Mouse (Mus musculus): ENCODE data around the gene Clic6. TPM values are rescaled to one million over a fixed set of nuclear protein-coding genes. Genes with fewer than 3 reads are reported as not detected.

Clic6 gene
- total and polyA plus RNA-seq, 3 experiments = not detected

DNA sequence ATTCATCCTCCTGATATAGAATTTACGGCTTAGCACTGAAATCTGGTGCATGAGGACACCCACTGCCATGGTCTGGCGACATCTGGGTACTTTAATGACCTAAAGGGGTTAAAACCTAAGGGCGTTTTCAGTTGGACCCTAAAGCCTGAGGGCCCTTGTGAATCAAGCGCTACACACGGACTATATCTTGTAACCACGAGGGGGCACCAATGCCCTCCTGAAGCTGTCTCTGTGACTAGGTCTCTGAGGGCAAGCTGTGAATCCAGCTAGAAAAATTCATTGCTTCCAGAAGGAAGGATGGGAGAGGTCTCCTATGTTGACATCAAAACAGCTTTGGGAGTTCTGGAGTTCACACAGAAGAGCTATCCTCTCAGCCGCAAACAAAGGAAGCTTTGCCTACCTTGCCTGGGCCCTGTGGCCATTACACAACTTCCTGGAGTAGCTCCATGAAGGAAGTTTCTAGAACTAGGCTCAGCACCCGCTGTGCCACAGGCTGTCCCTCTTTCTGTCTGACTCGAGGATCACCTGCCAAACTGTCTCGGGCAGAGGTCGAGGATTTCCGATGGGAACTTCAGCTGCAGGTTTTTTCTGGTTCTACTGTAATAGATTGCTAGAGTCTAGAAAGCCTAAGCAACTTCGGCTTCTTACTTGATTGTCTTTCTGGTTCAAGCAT, 34.4 kb downstream of the Clic6 start:
- DNase-seq (ENCODE audit: low read depth, low spot score) = peak; percentile 69
- Histone ChIP-seq H3K79me2 (ENCODE audit: control insufficient read depth, insufficient read depth, low read length, poor library complexity) (no peaks in the 10 kb centered on the region), H3K9me3 (replicated peaks; ENCODE audit: insufficient read depth, low read length) (no peaks in the 10 kb centered on the region), H3K27me3 (ENCODE audit: control insufficient read depth in 1 of 2, insufficient read depth in 2 of 2, low read length in 2 of 2) (no peaks in the 10 kb centered on the region), H3K4me1 (ENCODE audit: control insufficient read depth in 1 of 2, insufficient read depth in 2 of 2, low read length in 2 of 2) (0 out of 4 replicates have a peak, but pooled peaks cover 0 to 4% of the 10 kb centered on the region in 2 experiments), H3K4me3 (ENCODE audit: control insufficient read depth in 1 of 2, insufficient read depth in 1 of 2, low read depth in 2 of 2, low read length in 2 of 2) (no peak overlapping the region), H3K9ac (ENCODE audit: control insufficient read depth, low read depth, low read length, poor library complexity, severe bottlenecking) (no peak overlapping the region), H3K36me3 (ENCODE audit: control insufficient read depth in 1 of 2, insufficient read depth in 2 of 2, low read length in 2 of 2) (no peaks in the 10 kb centered on the region), H3K27ac (ENCODE audit: control insufficient read depth, low read depth, low read length) (no peak overlapping the region)
- TF ChIP-seq ELF1 (IDR thresholded peaks at IDR 0.05; ENCODE audit: low read depth, low read length) = no peak
- TF ChIP-seq MYB (IDR thresholded peaks at IDR 0.05; ENCODE audit: low read depth, low read length) = no peak
- no peak for TF ChIP-seq NRF1 (IDR thresholded peaks at IDR 0.05; ENCODE audit: insufficient read depth, low read depth, low read length, poor library complexity, severe bottlenecking)
- TF ChIP-seq ZNF384 (IDR thresholded peaks at IDR 0.05; ENCODE audit: low read depth, low read length) = no peak
- peak; percentile 74 to 83 (median 81) for TF ChIP-seq CTCF (IDR thresholded peaks at IDR 0.05 in 2 of 3, conservative IDR thresholded peaks at IDR 0.05 in 1 of 3; ENCODE audit: control insufficient read depth in 1 of 3, insufficient read depth in 1 of 3, low read depth in 2 of 3, low read length in 3 of 3, poor library complexity in 1 of 3, severe bottlenecking in 1 of 3)
- TF ChIP-seq TBP (IDR thresholded peaks at IDR 0.05; ENCODE audit: low read depth, low read length) = no peak
- TF ChIP-seq GABPA (IDR thresholded peaks at IDR 0.05; ENCODE audit: low read depth, low read length) = no peak
- TF ChIP-seq NELFE (IDR thresholded peaks at IDR 0.05; ENCODE audit: low read depth, low read length) = no peak
- TF ChIP-seq ETS1 (IDR thresholded peaks at IDR 0.05; ENCODE audit: low read depth, low read length) = no peak
- TF ChIP-seq TCF12 (IDR thresholded peaks at IDR 0.05; ENCODE audit: low read depth, low read length) = no peak
- TF ChIP-seq BHLHE40 (IDR thresholded peaks at IDR 0.05; ENCODE audit: borderline replicate concordance, low read depth, low read length) = no peak
- no peak for TF ChIP-seq JUND (IDR thresholded peaks at IDR 0.05; ENCODE audit: low read depth, low read length)
- peak; percentile 89 for TF ChIP-seq RAD21 (IDR thresholded peaks at IDR 0.05; ENCODE audit: low read depth, low read length)
- no peak for TF ChIP-seq USF1 (IDR thresholded peaks at IDR 0.05; ENCODE audit: low read depth, low read length)
- no peak for TF ChIP-seq GATA1 (IDR thresholded peaks at IDR 0.05; ENCODE audit: low read depth, low read length)
- no peak for TF ChIP-seq UBTF (IDR thresholded peaks at IDR 0.05; ENCODE audit: borderline replicate concordance, insufficient read depth, low read depth, low read length)
- TF ChIP-seq SIN3A (IDR thresholded peaks at IDR 0.05; ENCODE audit: low read length) = no peak
- no peak for TF ChIP-seq USF2 (IDR thresholded peaks at IDR 0.05; ENCODE audit: borderline replicate concordance in 1 of 2, insufficient read depth in 1 of 2, low read depth in 1 of 2, low read length in 2 of 2)
- no peak for TF ChIP-seq POLR2AphosphoS2 (IDR thresholded peaks at IDR 0.05; ENCODE audit: low read length)
- no peak for TF ChIP-seq MEF2A (IDR thresholded peaks at IDR 0.05; ENCODE audit: extremely low read depth, insufficient replicate concordance, low read depth, low read length, poor library complexity, severe bottlenecking)
- TF ChIP-seq MXI1 (IDR thresholded peaks at IDR 0.05; ENCODE audit: low read depth, low read length) = no peak
- no peak for TF ChIP-seq TAL1 (IDR thresholded peaks at IDR 0.05; ENCODE audit: low read length)
- TF ChIP-seq POLR2A (IDR thresholded peaks at IDR 0.05; ENCODE audit: control insufficient read depth in 1 of 2, insufficient read depth in 1 of 2, low read depth in 1 of 2, low read length in 2 of 2, poor library complexity in 1 of 2) = no peak
- TF ChIP-seq POLR2AphosphoS5 (IDR thresholded peaks at IDR 0.05; ENCODE audit: borderline replicate concordance, low read depth, low read length) = no peak
- TF ChIP-seq SMC3 (IDR thresholded peaks at IDR 0.05; ENCODE audit: low read depth, low read length) = peak; percentile 89
- no peak for TF ChIP-seq MYC (IDR thresholded peaks at IDR 0.05; ENCODE audit: low read depth, low read length)
- TF ChIP-seq HCFC1 (IDR thresholded peaks at IDR 0.05; ENCODE audit: low read depth, low read length) = no peak
- TF ChIP-seq ZC3H11A (IDR thresholded peaks at IDR 0.05; ENCODE audit: low read depth, low read length) = peak; percentile 85
- no peak for TF ChIP-seq MAZ (IDR thresholded peaks at IDR 0.05; ENCODE audit: low read depth, low read length)
- no peak for TF ChIP-seq RCOR1 (IDR thresholded peaks at IDR 0.05; ENCODE audit: low read depth, low read length)
- no peak for TF ChIP-seq MAFK (IDR thresholded peaks at IDR 0.05; ENCODE audit: borderline replicate concordance, low read depth, low read length)
- TF ChIP-seq EP300 (IDR thresholded peaks at IDR 0.05; ENCODE audit: low read depth in 1 of 2, low read length in 2 of 2) = no peak
